Mouse (Mus musculus): ENCODE results near the gene Trabd2b. TPM values are rescaled to one million over a fixed set of nuclear protein-coding genes. Genes with fewer than 3 reads are reported as not detected.

The Trabd2b gene
- polyA plus RNA-seq, 1 experiment from 2014 or later, result 0.37 TPM

DNA sequence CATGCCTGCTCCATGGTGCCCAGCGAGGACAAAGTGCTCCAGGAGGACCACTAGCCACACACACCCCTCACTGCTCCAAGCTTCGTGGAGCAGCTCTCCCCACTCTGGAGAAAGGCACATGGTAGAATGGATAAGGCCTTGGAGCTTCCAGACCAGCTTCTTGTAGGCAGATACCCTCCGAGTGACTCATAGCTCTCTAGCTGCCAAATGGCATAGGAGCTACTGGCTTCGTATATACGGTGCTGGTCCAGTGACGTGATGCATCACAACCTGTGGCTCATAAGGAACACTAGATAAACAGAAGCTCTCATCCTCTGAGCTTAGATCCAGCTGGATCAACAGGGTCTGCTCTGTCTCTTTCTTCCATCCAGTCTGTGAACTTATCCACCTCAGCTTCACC lies 244.0 kb downstream of the Trabd2b start:
- no peak overlapping the region for H3K9ac ChIP-seq (ENCODE audit: low read length)
- no peak overlapping the region for H3K4me2 ChIP-seq (ENCODE audit: low read length)
- no peak overlapping the region for H3K4me3 ChIP-seq (ENCODE audit: low read depth, low read length)
- H3K4me1 ChIP-seq (ENCODE audit: control insufficient read depth, insufficient read depth, low read length), result peaks cover 4% of the 10 kb centered on the region; the same call in 1 of the 2 replicates
- no peaks in the 10 kb centered on the region for H3K9me3 ChIP-seq (replicated peaks; ENCODE audit: control insufficient read depth, low read length)
- no peak for DNase-seq (ENCODE audit: low spot score)
- no peaks in the 10 kb centered on the region for H3K36me3 ChIP-seq (ENCODE audit: control insufficient read depth, insufficient read depth, low read length)
- no peak overlapping the region for H3K27ac ChIP-seq (ENCODE audit: low read depth, low read length)
- H3K27me3 ChIP-seq (replicated peaks; ENCODE audit: control insufficient read depth, insufficient read depth, low read length), result peaks cover 8% of the 10 kb centered on the region
- 87% methylated on average over 6 of the region's 6 CpGs for WGBS
- no peak for ATAC-seq

DNA sequence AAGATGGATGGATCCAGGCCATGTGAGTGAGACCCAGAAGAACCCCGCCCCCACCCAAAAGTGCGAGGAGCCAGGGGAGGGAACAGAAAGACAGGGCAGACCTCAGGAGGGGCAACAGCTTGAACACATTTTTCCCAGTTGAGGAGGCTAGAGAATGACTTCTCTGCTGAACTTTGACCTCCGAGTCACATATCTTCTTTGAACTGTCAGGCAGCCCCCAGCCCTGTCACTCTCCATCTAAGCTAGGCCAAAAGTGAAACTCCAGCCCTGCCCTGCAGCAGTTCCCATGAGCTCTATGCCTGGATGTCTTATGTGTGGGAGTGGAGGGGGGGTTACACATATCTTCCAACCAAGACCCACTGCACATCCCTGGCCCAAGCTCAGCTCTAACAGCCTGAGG lies 244.5 kb downstream of the Trabd2b start:
- 60% methylated on average over 3 of the region's 3 CpGs for WGBS
- Histone ChIP-seq H3K36me3 (ENCODE audit: control insufficient read depth, insufficient read depth, low read length) (no peaks in the 10 kb centered on the region), H3K27me3 (replicated peaks; ENCODE audit: control insufficient read depth, insufficient read depth, low read length) (peaks cover 8% of the 10 kb centered on the region), H3K9ac (ENCODE audit: low read length) (no peak overlapping the region), H3K4me1 (ENCODE audit: control insufficient read depth, insufficient read depth, low read length) (peaks cover 4% of the 10 kb centered on the region; the same call in 1 of the 2 replicates), H3K27ac (ENCODE audit: low read depth, low read length) (no peak overlapping the region), H3K4me3 (ENCODE audit: low read depth, low read length) (no peak overlapping the region), H3K9me3 (replicated peaks; ENCODE audit: control insufficient read depth, low read length) (no peaks in the 10 kb centered on the region), H3K4me2 (ENCODE audit: low read length) (no peak overlapping the region)
- ATAC-seq (no peak), DNase-seq (ENCODE audit: low spot score) (no peak)

DNA sequence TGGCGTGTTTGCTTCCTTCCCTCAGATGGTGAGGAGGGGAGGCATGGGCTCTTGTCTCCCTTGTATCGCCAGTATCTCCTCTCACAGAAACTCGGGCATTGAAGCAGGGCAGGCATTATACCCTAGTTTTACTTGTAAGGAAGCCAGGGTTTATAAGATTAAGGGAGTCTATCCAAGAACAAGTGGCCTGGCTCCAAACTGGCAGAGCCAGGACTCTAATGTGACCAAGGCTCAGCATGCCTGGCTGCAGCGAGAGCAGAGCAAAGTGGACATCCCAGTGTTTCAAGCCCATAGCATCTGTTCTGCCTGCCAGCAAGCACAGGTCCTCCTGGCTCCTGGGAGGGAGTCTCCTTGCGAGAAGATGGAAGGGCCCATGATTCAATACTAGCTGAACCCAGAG lies 245.1 kb downstream of the Trabd2b start:
- H3K4me1 ChIP-seq (ENCODE audit: control insufficient read depth, insufficient read depth, low read length), result peaks cover 4% of the 10 kb centered on the region; the same call in 1 of the 2 replicates
- no peak overlapping the region for H3K4me2 ChIP-seq (ENCODE audit: low read length)
- ATAC-seq (no peak), DNase-seq (ENCODE audit: low spot score) (no peak)
- H3K27ac ChIP-seq (ENCODE audit: low read depth, low read length), result no peak overlapping the region
- no peaks in the 10 kb centered on the region for H3K36me3 ChIP-seq (ENCODE audit: control insufficient read depth, insufficient read depth, low read length)
- H3K9ac ChIP-seq (ENCODE audit: low read length), result no peak overlapping the region
- H3K27me3 ChIP-seq (replicated peaks; ENCODE audit: control insufficient read depth, insufficient read depth, low read length), result peaks cover 11% of the 10 kb centered on the region
- H3K4me3 ChIP-seq (ENCODE audit: low read depth, low read length), result no peak overlapping the region
- H3K9me3 ChIP-seq (replicated peaks; ENCODE audit: control insufficient read depth, low read length), result no peaks in the 10 kb centered on the region
- 72% methylated on average over 5 of the region's 5 CpGs for WGBS

DNA sequence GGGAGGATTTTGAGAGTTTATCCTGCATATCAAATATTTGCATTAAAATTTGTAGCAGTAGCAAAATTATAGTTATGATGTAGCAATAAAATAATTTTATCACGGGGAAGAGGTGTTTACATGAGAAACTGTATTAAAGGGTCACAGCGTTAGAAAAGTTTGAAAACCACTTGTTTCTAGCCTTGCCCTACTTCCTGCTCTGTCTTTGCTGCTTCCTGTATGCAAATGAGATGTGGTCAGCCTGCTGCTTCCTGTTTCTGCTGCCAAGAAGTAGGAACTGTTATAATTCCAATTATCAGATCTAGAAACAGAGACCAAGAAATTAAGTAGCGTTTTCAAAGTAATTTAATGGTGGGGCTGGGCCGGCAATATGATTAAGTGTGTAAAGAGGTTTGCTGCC lies 245.9 kb downstream of the Trabd2b start:
- no peak overlapping the region for H3K27ac ChIP-seq (ENCODE audit: low read depth, low read length)
- H3K4me3 ChIP-seq (ENCODE audit: low read depth, low read length), result no peak overlapping the region
- H3K27me3 ChIP-seq (replicated peaks; ENCODE audit: control insufficient read depth, insufficient read depth, low read length), result peaks cover 12% of the 10 kb centered on the region
- ATAC-seq, result no peak
- peaks cover 4% of the 10 kb centered on the region; the same call in 1 of the 2 replicates for H3K4me1 ChIP-seq (ENCODE audit: control insufficient read depth, insufficient read depth, low read length)
- no peaks in the 10 kb centered on the region for H3K36me3 ChIP-seq (ENCODE audit: control insufficient read depth, insufficient read depth, low read length)
- no peak overlapping the region for H3K9ac ChIP-seq (ENCODE audit: low read length)
- DNase-seq (ENCODE audit: low spot score), result no peak
- H3K9me3 ChIP-seq (replicated peaks; ENCODE audit: control insufficient read depth, low read length), result no peaks in the 10 kb centered on the region
- WGBS, result 87% methylated on average over 4 of the region's 4 CpGs
- H3K4me2 ChIP-seq (ENCODE audit: low read length), result no peak overlapping the region

DNA sequence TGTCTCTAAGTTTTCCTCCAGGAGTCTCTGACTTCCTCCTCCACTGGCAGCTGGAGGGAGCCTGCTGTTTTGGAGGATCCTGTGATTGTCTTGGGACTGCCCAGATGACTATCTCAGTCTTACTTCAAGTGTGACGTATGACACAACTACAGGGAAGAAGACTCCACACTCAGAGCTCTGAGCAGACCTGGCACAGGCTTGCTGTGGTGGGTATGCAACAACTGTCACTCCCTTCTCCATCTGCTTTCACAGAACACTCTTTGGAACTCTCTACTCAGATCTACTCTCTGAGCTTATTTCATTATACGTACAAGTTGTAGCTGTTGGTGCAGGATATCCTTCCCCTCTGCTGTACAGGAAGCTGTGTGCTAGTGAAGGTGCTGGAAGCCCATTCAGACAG lies 251.4 kb downstream of the Trabd2b start:
- DNase-seq (ENCODE audit: low spot score), result no peak
- WGBS, result 58% methylated on average over 2 of the region's 2 CpGs
- H3K27ac ChIP-seq (ENCODE audit: low read depth, low read length), result no peak overlapping the region
- no peaks in the 10 kb centered on the region for H3K36me3 ChIP-seq (ENCODE audit: control insufficient read depth, insufficient read depth, low read length)
- peaks cover 7% of the 10 kb centered on the region; the same call in 1 of the 2 replicates for H3K27me3 ChIP-seq (replicated peaks; ENCODE audit: control insufficient read depth, insufficient read depth, low read length)
- no peak overlapping the region for H3K9ac ChIP-seq (ENCODE audit: low read length)
- H3K4me3 ChIP-seq (ENCODE audit: low read depth, low read length), result no peak overlapping the region
- H3K4me2 ChIP-seq (ENCODE audit: low read length), result no peak overlapping the region
- no peaks in the 10 kb centered on the region for H3K4me1 ChIP-seq (ENCODE audit: control insufficient read depth, insufficient read depth, low read length)
- ATAC-seq, result no peak
- H3K9me3 ChIP-seq (replicated peaks; ENCODE audit: control insufficient read depth, low read length), result no peaks in the 10 kb centered on the region

DNA sequence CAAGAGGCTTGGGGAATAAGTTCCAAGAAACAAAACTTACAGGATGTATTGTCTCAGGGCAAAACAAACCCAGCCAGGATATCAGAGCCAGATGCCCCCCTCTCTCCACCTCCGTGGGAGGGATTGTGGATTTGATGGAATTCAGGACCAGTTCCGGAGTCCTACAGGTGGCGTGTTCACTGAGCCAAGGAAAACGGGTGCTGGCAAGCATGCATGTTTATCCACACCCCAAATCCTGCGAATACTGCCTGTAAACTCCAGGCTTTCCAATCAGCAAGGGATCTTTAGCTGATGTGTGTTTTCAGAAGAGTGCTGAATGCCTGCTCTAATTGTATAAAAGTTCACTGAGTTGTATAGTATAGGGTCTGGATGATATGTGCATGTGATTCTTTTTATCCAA lies 253.4 kb downstream of the Trabd2b start:
- Histone ChIP-seq H3K27ac (ENCODE audit: low read depth, low read length) (no peak overlapping the region), H3K4me1 (ENCODE audit: control insufficient read depth, insufficient read depth, low read length) (no peaks in the 10 kb centered on the region), H3K9ac (ENCODE audit: low read length) (no peak overlapping the region), H3K9me3 (replicated peaks; ENCODE audit: control insufficient read depth, low read length) (no peaks in the 10 kb centered on the region), H3K36me3 (ENCODE audit: control insufficient read depth, insufficient read depth, low read length) (no peaks in the 10 kb centered on the region), H3K27me3 (replicated peaks; ENCODE audit: control insufficient read depth, insufficient read depth, low read length) (peaks cover 15% of the 10 kb centered on the region), H3K4me2 (ENCODE audit: low read length) (no peak overlapping the region), H3K4me3 (ENCODE audit: low read depth, low read length) (no peak overlapping the region)
- 49% methylated on average over 5 of the region's 5 CpGs for WGBS
- DNase-seq (ENCODE audit: low spot score) (peak; percentile 57), ATAC-seq (no peak)

DNA sequence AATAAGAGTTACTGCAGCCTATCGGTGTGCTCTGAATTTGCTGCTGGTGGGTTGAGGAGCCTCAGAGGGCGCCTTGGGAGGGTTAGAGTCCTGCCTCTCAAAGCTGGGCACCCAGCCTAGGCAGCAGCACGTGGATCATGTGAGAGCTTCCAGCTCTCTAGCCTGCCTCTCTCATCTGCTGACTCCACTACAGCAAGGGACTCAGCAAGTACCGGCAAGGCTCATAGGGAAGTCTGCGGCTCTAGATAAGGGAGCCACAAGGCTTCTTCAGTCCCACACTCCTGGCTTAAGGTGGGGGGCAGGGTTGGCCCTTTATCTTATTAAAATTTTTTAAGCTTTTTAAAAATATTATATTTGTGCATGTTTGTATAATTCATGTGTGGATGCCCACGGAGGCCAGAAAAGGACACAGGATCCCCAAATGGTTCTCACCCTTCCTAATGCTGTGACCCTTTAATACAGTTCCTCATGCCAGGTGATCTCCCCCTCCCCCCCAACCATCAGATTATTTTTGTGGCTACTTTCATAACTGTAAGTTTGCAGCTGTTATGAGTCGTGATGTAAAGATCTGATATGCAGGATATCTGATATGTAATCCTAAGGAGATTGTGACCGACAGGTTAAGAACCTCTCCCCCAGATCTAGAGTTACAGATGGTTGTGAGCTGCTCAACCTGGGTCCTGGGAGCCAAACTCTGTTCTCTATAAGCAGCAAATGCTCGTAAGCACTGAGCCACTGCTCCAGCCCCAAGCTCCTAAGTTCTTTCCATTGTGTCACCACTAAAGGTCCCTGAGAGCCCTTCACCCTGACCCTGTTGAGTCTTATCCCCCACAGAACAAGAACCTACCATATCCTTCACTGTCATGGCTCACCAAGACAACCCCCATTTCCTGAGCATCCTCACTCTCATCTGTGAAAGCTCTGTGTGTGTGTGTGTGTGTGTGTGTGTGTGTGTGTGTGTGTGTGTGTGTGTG lies 257.8 kb downstream of the Trabd2b start:
- H3K9me3 ChIP-seq (replicated peaks; ENCODE audit: control insufficient read depth, low read length), result no peaks in the 10 kb centered on the region
- WGBS, result 70% methylated on average over 9 of the region's 9 CpGs
- no peak overlapping the region for H3K27ac ChIP-seq (ENCODE audit: low read depth, low read length)
- DNase-seq (ENCODE audit: low spot score) (no peak), ATAC-seq (no peak)
- H3K27me3 ChIP-seq (replicated peaks; ENCODE audit: control insufficient read depth, insufficient read depth, low read length), result peaks cover 52% of the 10 kb centered on the region
- peaks cover 9% of the 10 kb centered on the region; the same call in 1 of the 2 replicates for H3K4me1 ChIP-seq (ENCODE audit: control insufficient read depth, insufficient read depth, low read length)
- no peaks in the 10 kb centered on the region for H3K36me3 ChIP-seq (ENCODE audit: control insufficient read depth, insufficient read depth, low read length)
- no peak overlapping the region for H3K4me3 ChIP-seq (ENCODE audit: low read depth, low read length)
- no peak overlapping the region for H3K4me2 ChIP-seq (ENCODE audit: low read length)
- no peak overlapping the region for H3K9ac ChIP-seq (ENCODE audit: low read length)

Measured in forebrain, embryonic 14.5 days (tissue).